Mouse (Mus musculus) neural tube, embryonic 11.5 days (tissue): ENCODE data around the gene Gm8439. TPM values are rescaled to one million over a fixed set of nuclear protein-coding genes. Genes with fewer than 3 reads are reported as not detected.

ENCODE experiments used
- ATAC-seq: fragments of 200-750 bp; cut with Nextera tagmentation; 2 replicates; pipeline ENCODE4 v1.8.0; 2017; ENCODE audit warnings: moderate number of reproducible peaks, mild to moderate bottlenecking, moderate TSS enrichment, moderate library complexity; ENCODE audit not compliant: insufficient read depth, low FRiP score, low TSS enrichment
- DNase-seq: peaks from one replicate; pipeline ENCODE4 v3.0.0-alpha.2; 2015; ENCODE audit warnings: low spot score
- H3K27ac ChIP-seq: fragments of 300-500 bp; sonication (generic); 2 replicates; pipeline ENCODE4 v1.5.1; 2014; ENCODE audit warnings: low read depth, mild to moderate bottlenecking, low read length
- H3K27me3 ChIP-seq: fragments of 300-500 bp; sonication (generic); 2 replicates; pipeline ENCODE4 v1.6.1; 2014; ENCODE audit warnings: mild to moderate bottlenecking, low read length, mixed read lengths; ENCODE audit not compliant: control insufficient read depth, insufficient read depth
- H3K36me3 ChIP-seq: fragments of 300-500 bp; sonication (generic); 2 replicates; pipeline ENCODE4 v1.6.1; 2014; ENCODE audit warnings: mild to moderate bottlenecking, low read length, moderate library complexity, mixed read lengths; ENCODE audit not compliant: control insufficient read depth, insufficient read depth
- H3K4me1 ChIP-seq: fragments of 300-500 bp; sonication (generic); 2 replicates; pipeline ENCODE4 v1.6.1; 2014; ENCODE audit warnings: low read length, mixed read lengths; ENCODE audit not compliant: control insufficient read depth, insufficient read depth
- H3K4me2 ChIP-seq: fragments of 300-500 bp; sonication (generic); 2 replicates; pipeline ENCODE4 v1.6.1; 2014; ENCODE audit warnings: low read depth, mild to moderate bottlenecking, moderate library complexity
- H3K4me3 ChIP-seq: fragments of 300-500 bp; sonication (generic); 2 replicates; pipeline ENCODE4 v1.5.1; 2014; ENCODE audit warnings: low read depth, low read length
- H3K9ac ChIP-seq: fragments of 300-500 bp; sonication (generic); 2 replicates; pipeline ENCODE4 v1.6.1; 2014; ENCODE audit warnings: mild to moderate bottlenecking, low read length
- H3K9me3 ChIP-seq: fragments of 300-500 bp; sonication (generic); 2 replicates; pipeline ENCODE4 v1.6.1; 2016; ENCODE audit warnings: low read length; ENCODE audit not compliant: control insufficient read depth
- WGBS: fragments of 180-500 bp; shearing (Covaris S2); extraction: QIAGEN DNeasy Blood & Tissue Kit; methylation state at CpG from one replicate; pipeline ENCODE4 v1.1.7; 2014; 5-methylcytosine and 5-hydroxymethylcytosine counted together
- polyA plus RNA-seq: library from polyadenylated mRNA; unstranded; fragments of >200 nt; fragmentation: Nextera tagmentation; extraction: Ambion mirVana; gene quantifications from 2 replicates; pipeline ENCODE4 v1.2.1, GENCODE M21; 2014

Gm8439 gene
- not detected in 2 replicates for polyA plus RNA-seq

DNA sequence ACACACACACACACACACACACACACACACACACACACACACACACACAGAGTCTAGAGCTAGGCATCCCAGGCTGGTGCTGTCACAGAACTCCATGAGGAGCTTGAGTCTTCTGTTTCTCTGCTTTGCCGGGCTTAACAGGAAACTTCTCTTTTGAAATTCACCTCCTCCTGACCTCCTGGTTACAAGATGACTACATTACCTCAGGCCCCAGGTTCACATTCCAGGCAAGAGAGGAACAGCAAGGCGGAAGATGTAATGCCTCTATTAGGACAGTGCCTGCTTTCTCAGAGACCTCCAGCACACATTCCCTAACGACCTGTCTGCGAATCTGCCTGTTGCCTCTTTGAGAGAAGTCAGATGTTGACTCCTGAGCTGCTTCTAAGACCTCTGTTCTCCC lies at the start of gene Gm8439:
Gm8439 (plus strand) TSS at position 301 of the 400 bp plus-strand sequence.
- Histone ChIP-seq H3K9ac (no peak within 1 kb of the TSS), H3K9me3 (no peaks in the 10 kb centered on the region), H3K27me3 (no peaks in the 10 kb centered on the region), H3K4me1 (no peaks in the 10 kb centered on the region), H3K4me3 (no peak within 1 kb of the TSS), H3K4me2 (no peak within 1 kb of the TSS), H3K36me3 (no peaks in the 10 kb centered on the region), H3K27ac (no peak within 1 kb of the TSS)
- WGBS: 30% methylated on average over 4 of the region's 4 CpGs
- no peak for DNase-seq
- no peak for ATAC-seq

GRCm38 (mm10) chr4:120544896-120545295 lies 43.6 kb upstream of the Gm8439 start:
- H3K36me3 ChIP-seq: peaks cover 23% of the 10 kb centered on the region
- H3K27ac ChIP-seq: no peak overlapping the region

DNA sequence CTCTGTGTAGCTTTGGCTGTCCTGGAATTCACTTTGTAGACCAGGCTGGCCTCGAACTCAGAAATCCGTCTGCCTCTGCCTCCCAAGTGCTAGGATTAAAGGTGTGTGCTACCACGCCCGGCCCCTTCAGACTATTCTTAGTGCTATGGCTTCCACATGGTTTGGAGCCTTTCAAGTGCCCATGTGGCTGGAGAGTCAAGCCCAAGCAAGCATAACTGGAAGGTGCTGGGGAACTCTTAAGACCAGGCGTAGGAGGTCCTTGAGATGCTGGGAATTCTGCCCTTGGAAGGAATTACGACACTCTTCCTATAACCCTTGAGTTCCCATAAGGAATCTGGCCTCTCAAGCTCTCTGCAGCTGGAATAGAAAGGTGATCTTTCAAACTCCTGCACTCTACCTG lies 32.0 kb upstream of the Gm8439 start:
- Histone ChIP-seq H3K27me3 (no peaks in the 10 kb centered on the region), H3K4me1 (no peaks in the 10 kb centered on the region), H3K36me3 (peaks cover 17% of the 10 kb centered on the region), H3K9ac (no peak overlapping the region), H3K9me3 (no peaks in the 10 kb centered on the region), H3K4me3 (no peak overlapping the region), H3K27ac (no peak overlapping the region), H3K4me2 (no peak overlapping the region)
- WGBS: 91% methylated on average over 6 of the region's 6 CpGs
- DNase-seq (no peak), ATAC-seq (no peak)

More at GRCm38 (mm10) chr4:120544896-120545295, 43.6 kb upstream of the Gm8439 start:
- Histone ChIP-seq H3K27me3 (no peaks in the 10 kb centered on the region), H3K4me3 (no peak overlapping the region), H3K4me1 (no peaks in the 10 kb centered on the region), H3K9me3 (no peaks in the 10 kb centered on the region), H3K4me2 (no peak overlapping the region), H3K9ac (no peak overlapping the region)
- ATAC-seq (no peak), DNase-seq (no peak)
- WGBS: 85% methylated on average over 1 of the region's 1 CpGs

DNA sequence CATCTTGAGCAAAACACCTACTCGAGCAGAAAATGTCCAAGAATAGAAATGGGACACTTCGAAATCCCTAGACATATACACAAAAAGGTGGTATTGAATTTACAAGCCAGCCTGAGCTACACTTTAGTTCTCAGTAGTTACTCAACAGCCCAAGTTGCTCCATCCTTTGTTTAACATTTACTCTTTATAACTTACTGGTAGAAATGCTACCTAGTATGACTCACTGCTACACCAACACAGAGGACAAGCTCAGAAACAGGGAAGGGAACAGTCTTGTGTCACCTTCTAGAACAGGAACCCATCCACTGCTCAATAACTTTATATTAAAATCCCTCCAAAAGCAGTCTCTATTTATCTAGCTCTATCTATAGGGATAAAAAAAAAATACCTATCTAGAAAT lies 22.8 kb upstream of the Gm8439 start:
- no peaks in the 10 kb centered on the region for H3K27me3 ChIP-seq

GRCm38 (mm10) chr4:120568005-120568404 lies 20.5 kb upstream of the Gm8439 start:
- DNase-seq (no peak), ATAC-seq (no peak)
- Histone ChIP-seq H3K9me3 (no peaks in the 10 kb centered on the region), H3K36me3 (peaks cover 5% of the 10 kb centered on the region; the same call in 1 of the 2 replicates), H3K4me3 (no peak overlapping the region), H3K4me1 (peaks cover 17% of the 10 kb centered on the region), H3K4me2 (0 out of 2 replicates have a peak overlapping the region, but pooled peaks have one; percentile 13), H3K27ac (no peak overlapping the region), H3K9ac (0 out of 2 replicates have a peak overlapping the region, but pooled peaks have one; percentile 2), H3K27me3 (no peaks in the 10 kb centered on the region)
- 53% methylated on average over 5 of the region's 5 CpGs for WGBS

More for the DNA sequence above, 22.8 kb upstream of the Gm8439 start:
- ATAC-seq (no peak), DNase-seq (no peak)
- Histone ChIP-seq H3K36me3 (peaks cover 8% of the 10 kb centered on the region), H3K4me1 (peaks cover 17% of the 10 kb centered on the region), H3K9me3 (no peaks in the 10 kb centered on the region), H3K4me2 (no peak overlapping the region), H3K4me3 (no peak overlapping the region), H3K27ac (no peak overlapping the region), H3K9ac (no peak overlapping the region)
- 78% methylated on average over 2 of the region's 2 CpGs for WGBS

DNA sequence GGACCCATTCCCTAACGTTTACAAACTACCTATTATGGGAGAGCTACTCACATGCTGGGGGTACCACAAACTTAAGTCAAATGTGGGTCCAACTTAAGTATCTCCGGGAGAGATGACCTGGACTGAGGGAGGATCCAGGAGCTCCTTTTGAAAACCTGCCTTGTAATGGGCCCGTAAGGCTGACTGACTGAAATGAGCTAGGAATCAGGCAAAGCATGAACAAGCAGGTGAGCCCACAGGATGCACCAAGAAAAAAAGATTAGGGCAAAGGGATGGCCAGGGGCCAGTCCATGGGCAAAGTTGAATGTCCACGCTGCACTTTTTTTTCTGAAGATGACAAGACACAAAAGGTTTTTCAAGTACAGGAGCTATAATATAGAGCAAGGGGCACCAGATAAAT lies 19.5 kb upstream of the Gm8439 start:
- Histone ChIP-seq H3K27ac (no peak overlapping the region), H3K9ac (peak overlapping the region; percentile 88), H3K27me3 (no peaks in the 10 kb centered on the region), H3K4me3 (peak overlapping the region; percentile 66), H3K4me1 (peaks cover 17% of the 10 kb centered on the region), H3K36me3 (peaks cover 2% of the 10 kb centered on the region; the same call in 1 of the 2 replicates), H3K4me2 (peak overlapping the region; percentile 77), H3K9me3 (no peaks in the 10 kb centered on the region)
- 4% methylated on average over 4 of the region's 4 CpGs for WGBS
- ATAC-seq: no peak
- DNase-seq: no peak

- peak; percentile 97 for ATAC-seq
- under 1% methylated on average over 91 of the region's 97 CpGs for WGBS
- no peaks in the 10 kb centered on the region for H3K27me3 ChIP-seq
These were observed 18.8 kb upstream of the Gm8439 start, which contains the start of gene Ctps for GRCm38 (mm10) chr4:120569486-120570437. TSS of gene Ctps (minus strand) at chr4:120570276.

GRCm38 (mm10) chr4:120570438-120571069 lies 18.0 kb upstream of the Gm8439 start:
- peak overlapping the region; percentile 77 for H3K4me2 ChIP-seq
- peak overlapping the region; percentile 85 for H3K27ac ChIP-seq
- under 1% methylated on average over 27 of the region's 27 CpGs for WGBS
- DNase-seq: no peak
- H3K9me3 ChIP-seq: no peaks in the 10 kb centered on the region
- H3K27me3 ChIP-seq: no peaks in the 10 kb centered on the region
- H3K9ac ChIP-seq: peak overlapping the region; percentile 88
- no peaks in the 10 kb centered on the region for H3K36me3 ChIP-seq
- H3K4me3 ChIP-seq: peak overlapping the region; percentile 66
- peaks cover 17% of the 10 kb centered on the region for H3K4me1 ChIP-seq
- ATAC-seq: peak; percentile 65

More at GRCm38 (mm10) chr4:120569486-120570437, 18.8 kb upstream of the Gm8439 start, which contains the start of gene Ctps:
- Histone ChIP-seq H3K4me1 (peaks cover 17% of the 10 kb centered on the region), H3K4me2 (peak within 1 kb of the TSS; percentile 77), H3K36me3 (no peaks in the 10 kb centered on the region; the same call in 1 of the 2 replicates), H3K9me3 (no peaks in the 10 kb centered on the region), H3K27ac (peak within 1 kb of the TSS; percentile 85), H3K4me3 (peak within 1 kb of the TSS; percentile 66), H3K9ac (peak within 1 kb of the TSS; percentile 88)
- peak; percentile 98 for DNase-seq
